Mouse (Mus musculus) limb, embryonic 10.5 days (tissue): ENCODE measurements around the gene Dact3. TPM values are rescaled to one million over a fixed set of nuclear protein-coding genes. Genes with fewer than 3 reads are reported as not detected.

ENCODE experiments used
- DNase-seq: peaks from one replicate; pipeline ENCODE4 v3.0.0-alpha.2; 2017; ENCODE audit warnings: low spot score
- H3K27ac ChIP-seq: fragments of 300-500 bp; sonication (generic); 2 replicates; pipeline ENCODE4 v1.5.1; 2016; ENCODE audit warnings: mild to moderate bottlenecking
- H3K27me3 ChIP-seq: fragments of 300-500 bp; sonication (generic); 2 replicates; pipeline ENCODE4 v1.6.1; 2016; ENCODE audit warnings: low read depth, mild to moderate bottlenecking; ENCODE audit not compliant: poor library complexity, severe bottlenecking
- H3K36me3 ChIP-seq: fragments of 300-500 bp; sonication (generic); 2 replicates; pipeline ENCODE4 v1.6.1; 2016; ENCODE audit warnings: mild to moderate bottlenecking, moderate library complexity
- H3K4me1 ChIP-seq: fragments of 300-500 bp; sonication (generic); 2 replicates; pipeline ENCODE4 v1.6.1; 2016
- H3K4me3 ChIP-seq: fragments of 300-500 bp; sonication (generic); 2 replicates; pipeline ENCODE4 v1.5.1; 2016; ENCODE audit warnings: mild to moderate bottlenecking, moderate library complexity
- H3K9me3 ChIP-seq: fragments of 300-500 bp; sonication (generic); replicated peaks from 2 replicates; pipeline ENCODE4 v1.6.1; 2016; ENCODE audit warnings: mild to moderate bottlenecking
- WGBS: fragments of 180-500 bp; shearing (Covaris S2); methylation state at CpG from one replicate; pipeline ENCODE4 v1.1.7; 2016; 5-methylcytosine and 5-hydroxymethylcytosine counted together
- polyA plus RNA-seq: library from polyadenylated mRNA; unstranded; fragments of >200 nt; fragmentation: Nextera tagmentation; extraction: Ambion mirVana; gene quantifications from 2 replicates; pipeline ENCODE4 v1.2.1, GENCODE M21; 2016

The Dact3 gene
- polyA plus RNA-seq, 1 experiment from 2014 or later = 8.2 TPM

GRCm38 (mm10) chr7:16884334-16884733 is 9.2 kb downstream of the Dact3 start:
- Histone ChIP-seq H3K27ac (peak overlapping the region; percentile 15; the same call in 1 of the 2 replicates), H3K27me3 (peaks cover 31% of the 10 kb centered on the region), H3K36me3 (peaks cover 91% of the 10 kb centered on the region), H3K9me3 (peaks cover 18% of the 10 kb centered on the region), H3K4me3 (no peak overlapping the region), H3K4me1 (peaks cover 38% of the 10 kb centered on the region)
- 54% methylated on average over 4 of the region's 4 CpGs for WGBS
- no peak for DNase-seq

- no peak for DNase-seq
- Histone ChIP-seq H3K27ac (peak overlapping the region; percentile 80), H3K36me3 (peaks cover 92% of the 10 kb centered on the region), H3K9me3 (peaks cover 18% of the 10 kb centered on the region), H3K4me1 (peaks cover 32% of the 10 kb centered on the region), H3K27me3 (peaks cover 31% of the 10 kb centered on the region), H3K4me3 (peak overlapping the region; percentile 29)
- 25% methylated on average over 95 of the region's 95 CpGs for WGBS
Measured at GRCm38 (mm10) chr7:16885271-16885776, 10.2 kb downstream of the Dact3 start.

DNA sequence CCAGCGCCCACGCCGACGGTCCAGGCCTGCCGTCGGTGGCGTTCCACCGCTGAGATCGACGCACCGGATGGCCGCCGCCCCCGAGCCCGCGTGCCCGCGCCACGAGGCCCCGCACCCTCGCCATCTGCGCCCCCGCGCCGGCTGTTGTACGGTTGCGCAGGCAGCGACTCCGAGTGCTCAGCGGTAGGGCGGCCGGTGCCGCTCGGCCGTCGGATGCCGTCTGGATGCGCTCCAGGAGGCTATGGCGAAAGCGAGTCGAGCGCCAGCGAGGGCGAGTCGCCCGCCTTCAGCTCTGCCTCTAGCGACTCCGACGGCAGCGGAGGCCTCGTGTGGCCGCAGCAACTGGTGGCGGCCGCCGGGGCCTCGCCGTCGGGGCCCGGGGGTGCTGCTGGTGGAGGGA is 10.8 kb downstream of the Dact3 start:
- peak overlapping the region; percentile 29 for H3K4me3 ChIP-seq
- peaks cover 32% of the 10 kb centered on the region for H3K4me1 ChIP-seq
- H3K27ac ChIP-seq = peak overlapping the region; percentile 80
- WGBS = 49% methylated on average over 59 of the region's 59 CpGs
- H3K9me3 ChIP-seq = peaks cover 18% of the 10 kb centered on the region
- peaks cover 88% of the 10 kb centered on the region for H3K36me3 ChIP-seq
- no peak for DNase-seq
- peaks cover 31% of the 10 kb centered on the region for H3K27me3 ChIP-seq

DNA sequence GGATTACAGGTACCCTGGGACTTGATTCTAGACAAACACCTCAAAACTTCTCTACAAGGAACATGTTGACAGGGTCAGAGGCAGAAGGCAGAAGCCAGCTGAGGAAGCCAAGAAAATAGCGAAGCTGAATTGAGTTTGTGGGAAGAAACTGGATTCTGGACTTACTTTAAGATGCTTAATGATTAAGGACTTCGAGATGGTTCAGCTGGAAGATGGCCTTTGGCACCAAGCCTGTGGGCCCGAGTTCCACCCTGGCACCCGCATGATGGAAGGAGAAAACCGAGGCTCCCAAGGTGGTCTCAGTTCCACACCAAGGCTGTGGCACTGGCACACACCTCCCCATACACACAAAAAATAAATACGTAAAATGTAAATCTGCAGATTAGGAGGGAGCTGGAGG is 15.4 kb downstream of the Dact3 start:
- peaks cover 35% of the 10 kb centered on the region for H3K27me3 ChIP-seq
- H3K4me1 ChIP-seq = peaks cover 61% of the 10 kb centered on the region
- peaks cover 9% of the 10 kb centered on the region for H3K9me3 ChIP-seq
- H3K36me3 ChIP-seq = peaks cover 42% of the 10 kb centered on the region
- DNase-seq = no peak
- 13% methylated on average over 6 of the region's 6 CpGs for WGBS
- H3K4me3 ChIP-seq = peak overlapping the region; percentile 53
- peak overlapping the region; percentile 94 for H3K27ac ChIP-seq

GRCm38 (mm10) chr7:16890944-16891343 is 15.8 kb downstream of the Dact3 start:
- peaks cover 37% of the 10 kb centered on the region for H3K36me3 ChIP-seq
- peak; percentile 99 for DNase-seq
- H3K27me3 ChIP-seq = peaks cover 30% of the 10 kb centered on the region
- under 1% methylated on average over 23 of the region's 23 CpGs for WGBS
- H3K4me1 ChIP-seq = peaks cover 62% of the 10 kb centered on the region
- H3K4me3 ChIP-seq = peak overlapping the region; percentile 53
- peak overlapping the region; percentile 94 for H3K27ac ChIP-seq
- peaks cover 5% of the 10 kb centered on the region for H3K9me3 ChIP-seq

- Histone ChIP-seq H3K4me3 (peak within 1 kb of the TSS; percentile 53), H3K36me3 (peaks cover 37% of the 10 kb centered on the region), H3K9me3 (no peaks in the 10 kb centered on the region; the same call in 1 of the 2 replicates), H3K4me1 (peaks cover 62% of the 10 kb centered on the region), H3K27ac (peak within 1 kb of the TSS; percentile 94), H3K27me3 (peaks cover 22% of the 10 kb centered on the region)
- under 1% methylated on average over 30 of the region's 30 CpGs for WGBS
- DNase-seq = peak; percentile 97
Measured at GRCm38 (mm10) chr7:16891641-16892351, 16.7 kb downstream of the Dact3 start, which contains the start of gene Gng8. Gene Gng8, plus strand, starts transcription at chr7:16891786.

- no peak for DNase-seq
- 46% methylated on average over 9 of the region's 9 CpGs for WGBS
- H3K36me3 ChIP-seq = peaks cover 37% of the 10 kb centered on the region
- H3K9me3 ChIP-seq = no peaks in the 10 kb centered on the region; the same call in 1 of the 2 replicates
- peaks cover 62% of the 10 kb centered on the region for H3K4me1 ChIP-seq
- H3K27me3 ChIP-seq = peaks cover 22% of the 10 kb centered on the region
- H3K27ac ChIP-seq = peak overlapping the region; percentile 94
- peak overlapping the region; percentile 53 for H3K4me3 ChIP-seq
Measured at GRCm38 (mm10) chr7:16892352-16892730, 17.2 kb downstream of the Dact3 start.

DNA sequence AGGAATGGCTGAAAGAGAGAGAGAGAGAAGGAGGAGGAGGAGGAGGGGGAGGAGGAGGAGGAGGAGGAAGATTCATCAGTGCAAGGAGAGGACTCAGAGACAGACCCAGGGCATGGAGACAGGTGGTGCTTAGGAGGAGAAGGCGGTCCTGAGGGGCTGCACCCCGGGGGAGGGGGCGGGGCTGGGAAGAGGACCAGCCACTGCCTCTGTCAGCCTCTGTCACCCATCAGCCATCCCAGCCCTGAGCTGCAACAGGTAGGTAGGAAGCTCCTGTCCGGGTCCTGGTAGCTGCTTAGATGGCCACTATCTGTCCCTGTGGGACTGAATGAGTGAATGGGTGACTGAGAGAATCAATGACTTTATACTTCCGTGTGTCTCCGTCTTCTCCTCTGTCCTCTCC is 18.5 kb downstream of the Dact3 start:
- Histone ChIP-seq H3K4me3 (peak overlapping the region; percentile 53), H3K27me3 (peaks cover 22% of the 10 kb centered on the region), H3K27ac (peak overlapping the region; percentile 65; the same call in 1 of the 2 replicates), H3K36me3 (peaks cover 25% of the 10 kb centered on the region), H3K4me1 (peaks cover 57% of the 10 kb centered on the region), H3K9me3 (no peaks in the 10 kb centered on the region; the same call in 1 of the 2 replicates)
- 5% methylated on average over 6 of the region's 6 CpGs for WGBS
- DNase-seq = no peak

GRCm38 (mm10) chr7:16894279-16894678 is 19.2 kb downstream of the Dact3 start:
- Histone ChIP-seq H3K9me3 (no peaks in the 10 kb centered on the region; the same call in 1 of the 2 replicates), H3K36me3 (peaks cover 20% of the 10 kb centered on the region), H3K4me3 (peak overlapping the region; percentile 53), H3K27me3 (peaks cover 22% of the 10 kb centered on the region), H3K27ac (peak overlapping the region; percentile 65), H3K4me1 (peaks cover 57% of the 10 kb centered on the region)
- no peak for DNase-seq
- WGBS = 0% methylated on average over 4 of the region's 4 CpGs

DNA sequence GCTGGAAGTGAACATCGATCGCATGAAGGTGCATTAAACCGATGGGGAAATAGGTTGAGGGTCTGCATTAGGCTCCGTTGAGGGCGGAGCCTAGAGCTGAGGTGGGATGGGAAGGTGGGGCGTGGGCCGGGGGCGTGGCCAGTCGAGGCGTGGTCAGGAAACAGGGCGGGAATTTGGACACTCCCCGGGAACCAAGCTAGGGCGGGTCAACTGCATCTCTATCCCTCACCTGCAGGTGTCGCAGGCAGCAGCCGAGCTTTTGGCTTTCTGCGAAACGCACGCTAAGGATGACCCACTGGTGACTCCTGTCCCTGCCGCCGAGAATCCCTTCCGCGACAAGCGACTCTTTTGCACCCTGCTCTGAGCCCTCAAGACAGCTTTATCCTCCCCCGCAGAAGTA is 19.9 kb downstream of the Dact3 start:
- no peaks in the 10 kb centered on the region for H3K9me3 ChIP-seq
- WGBS = under 1% methylated on average over 24 of the region's 24 CpGs
- peak overlapping the region; percentile 53 for H3K4me3 ChIP-seq
- H3K27me3 ChIP-seq = peaks cover 22% of the 10 kb centered on the region
- peak overlapping the region; percentile 65 for H3K27ac ChIP-seq
- peaks cover 57% of the 10 kb centered on the region for H3K4me1 ChIP-seq
- H3K36me3 ChIP-seq = peaks cover 14% of the 10 kb centered on the region
- DNase-seq = peak; percentile 91

DNA sequence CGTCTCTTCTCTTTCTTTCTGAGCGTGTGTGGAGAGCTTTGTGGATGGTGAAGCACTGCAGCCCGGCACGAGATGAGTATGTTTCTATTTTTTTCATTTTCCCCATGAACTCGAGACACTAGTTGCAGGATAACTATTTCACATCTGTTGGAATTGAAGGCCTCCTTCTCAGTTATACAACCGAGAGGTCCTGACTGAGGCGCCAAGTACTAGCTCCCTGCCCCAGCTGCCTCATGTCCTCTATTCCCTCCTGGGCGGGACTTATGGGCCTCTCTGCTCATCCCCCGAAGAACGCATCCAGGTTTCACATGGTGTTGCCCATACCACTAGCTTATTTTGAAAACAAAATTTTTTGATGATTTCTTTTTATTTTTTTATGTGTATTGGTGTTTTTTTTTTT is 20.4 kb downstream of the Dact3 start:
- Histone ChIP-seq H3K36me3 (peaks cover 14% of the 10 kb centered on the region), H3K27ac (peak overlapping the region; percentile 65; the same call in 1 of the 2 replicates), H3K4me3 (peak overlapping the region; percentile 53), H3K4me1 (peaks cover 57% of the 10 kb centered on the region), H3K27me3 (peaks cover 24% of the 10 kb centered on the region), H3K9me3 (no peaks in the 10 kb centered on the region)
- DNase-seq = no peak
- 31% methylated on average over 10 of the region's 10 CpGs for WGBS

DNA sequence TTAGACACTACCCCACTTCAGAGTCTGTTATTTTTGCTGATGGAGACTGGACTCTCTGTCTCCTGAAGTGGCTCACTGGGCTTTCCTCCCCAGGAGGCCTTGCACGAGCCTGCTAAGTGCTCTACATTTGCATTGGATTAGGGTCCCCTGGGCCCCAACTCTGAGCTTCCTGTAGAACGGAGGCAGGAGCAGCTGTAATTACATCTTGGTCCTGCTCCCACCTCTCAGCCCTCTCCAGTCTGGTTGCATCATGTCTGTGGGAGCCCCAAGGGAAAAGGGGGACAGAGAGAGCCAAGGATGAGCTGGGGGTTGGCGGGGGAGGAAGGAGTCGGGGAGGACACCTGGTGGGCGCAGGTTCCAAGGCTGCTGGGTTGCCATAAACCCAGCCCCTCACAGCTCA is 25.4 kb downstream of the Dact3 start:
- 0 out of 2 replicates have a peak overlapping the region, but pooled peaks have one; percentile 16 for H3K4me3 ChIP-seq
- WGBS = 27% methylated on average over 5 of the region's 5 CpGs

DNA sequence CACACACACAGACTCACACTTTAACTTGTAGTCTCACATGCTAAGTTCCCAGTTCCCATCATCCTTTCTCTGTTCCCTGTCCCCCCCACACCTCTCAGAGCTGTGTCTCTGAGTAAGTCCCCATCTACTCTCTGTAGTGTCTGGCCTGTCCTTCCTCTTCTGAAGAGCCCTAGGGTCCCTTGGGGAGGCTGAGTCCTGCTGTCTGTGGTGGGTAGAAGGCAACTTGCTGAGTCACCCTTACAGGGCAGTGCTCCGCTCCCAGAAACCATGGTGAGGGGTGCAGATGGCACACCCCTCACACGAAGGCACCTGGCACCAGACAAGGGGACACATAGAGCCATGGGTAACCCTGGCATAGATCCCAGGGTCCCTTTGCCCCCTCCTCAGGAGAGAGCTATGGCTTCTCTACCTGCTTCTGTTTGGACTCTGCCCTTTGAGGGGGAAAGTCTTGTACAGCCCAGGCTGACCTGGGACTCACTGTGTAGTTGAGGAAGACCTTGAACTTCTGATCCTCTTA is 28.4 kb downstream of the Dact3 start:
- no peak overlapping the region for H3K4me3 ChIP-seq
- H3K4me1 ChIP-seq = peaks cover 59% of the 10 kb centered on the region
- peak overlapping the region; percentile 47; the same call in 1 of the 2 replicates for H3K27ac ChIP-seq
- DNase-seq = no peak
- H3K27me3 ChIP-seq = 0 out of 2 replicates have a peak, but pooled peaks cover 3% of the 10 kb centered on the region
- no peaks in the 10 kb centered on the region for H3K36me3 ChIP-seq
- 84% methylated on average over 2 of the region's 2 CpGs for WGBS
- H3K9me3 ChIP-seq = no peaks in the 10 kb centered on the region

More for the DNA sequence above, 25.4 kb downstream of the Dact3 start:
- Histone ChIP-seq H3K9me3 (no peaks in the 10 kb centered on the region), H3K36me3 (peaks cover 14% of the 10 kb centered on the region), H3K4me1 (peaks cover 36% of the 10 kb centered on the region), H3K27ac (no peak overlapping the region), H3K27me3 (0 out of 2 replicates have a peak, but pooled peaks cover 3% of the 10 kb centered on the region)
- no peak for DNase-seq
